Mouse (Mus musculus) stomach, postnatal 0 days (tissue): ENCODE data around the gene Slc9a6. TPM values are rescaled to one million over a fixed set of nuclear protein-coding genes. Genes with fewer than 3 reads are reported as not detected.

Experiments used
- ATAC-seq: fragments of 200-750 bp; cut with Nextera tagmentation; 2 replicates; pipeline ENCODE4 v1.8.0; 2017; ENCODE audit not compliant: low FRiP score, low TSS enrichment
- DNase-seq: peaks from one replicate; pipeline ENCODE4 v3.0.0-alpha.2; 2016; ENCODE audit warnings: low spot score
- H3K27ac ChIP-seq: fragments of 300-500 bp; sonication (generic); replicated peaks from 2 replicates; pipeline ENCODE4 v1.5.1; 2014; ENCODE audit warnings: mild to moderate bottlenecking, control low read depth
- H3K27me3 ChIP-seq: fragments of 300-500 bp; sonication (generic); 2 replicates; pipeline ENCODE4 v1.6.1; 2014; ENCODE audit warnings: low read length; ENCODE audit not compliant: control insufficient read depth, insufficient read depth
- H3K36me3 ChIP-seq: fragments of 300-500 bp; sonication (generic); 2 replicates; pipeline ENCODE4 v1.6.1; 2014; ENCODE audit warnings: low read length, mixed read lengths; ENCODE audit not compliant: control insufficient read depth, insufficient read depth
- H3K4me1 ChIP-seq: fragments of 300-500 bp; sonication (generic); replicated peaks from 2 replicates; pipeline ENCODE4 v1.6.1; 2014; ENCODE audit warnings: antibody characterized with exemption; ENCODE audit not compliant: control insufficient read depth, insufficient read depth
- H3K4me2 ChIP-seq: fragments of 300-500 bp; sonication (generic); replicated peaks from 2 replicates; pipeline ENCODE4 v1.6.1; 2014; ENCODE audit warnings: low read depth, mild to moderate bottlenecking, control low read depth, moderate library complexity
- H3K4me3 ChIP-seq: fragments of 300-500 bp; sonication (generic); 2 replicates; pipeline ENCODE4 v1.5.1; 2014; ENCODE audit warnings: low read depth, low read length, control low read depth
- H3K9ac ChIP-seq: fragments of 300-500 bp; sonication (generic); 2 replicates; pipeline ENCODE4 v1.6.1; 2014; ENCODE audit warnings: mild to moderate bottlenecking, low read length, control low read depth, mixed read lengths
- H3K9me3 ChIP-seq: fragments of 300-500 bp; sonication (generic); 2 replicates; pipeline ENCODE4 v1.6.1; 2016; ENCODE audit warnings: low read length; ENCODE audit not compliant: control insufficient read depth
- CTCF ChIP-seq: IDR thresholded peaks from 2 replicates; pipeline ENCODE4 v1.5.1; 2016; ENCODE audit warnings: antibody characterized with exemption, low read depth, mild to moderate bottlenecking, moderate library complexity
- EP300 ChIP-seq: optimal IDR thresholded peaks from 2 replicates; pipeline ENCODE3; 2016; ENCODE audit warnings: antibody characterized with exemption
- WGBS: fragments of 180-500 bp; shearing (Covaris S2); extraction: QIAGEN DNeasy Blood & Tissue Kit; methylation state at CpG from one replicate; pipeline ENCODE4 v1.1.7; 2014; 5-methylcytosine and 5-hydroxymethylcytosine counted together
- polyA plus RNA-seq: library from polyadenylated mRNA; unstranded; fragments of >200 nt; fragmentation: Nextera tagmentation; extraction: Ambion mirVana; gene quantifications from 2 replicates; pipeline ENCODE4 v1.2.1, GENCODE M21; 2015

Gene Slc9a6
- polyA plus RNA-seq, 1 experiment from 2014 or later: 16.1 TPM

GRCm38 (mm10) chrX:56640066-56640465 is 30.5 kb downstream of the Slc9a6 start:
- ATAC-seq (no peak), DNase-seq (no peak)
- no peaks in the 10 kb centered on the region for H3K4me1 ChIP-seq
- H3K9ac ChIP-seq: no peak overlapping the region
- WGBS: 18% methylated on average over 1 of the region's 1 CpGs
- H3K27ac ChIP-seq: no peak overlapping the region
- TF ChIP-seq EP300: no peak
- TF ChIP-seq CTCF: no peak
- H3K4me2 ChIP-seq: no peak overlapping the region
- no peaks in the 10 kb centered on the region for H3K36me3 ChIP-seq
- no peak overlapping the region for H3K4me3 ChIP-seq
- H3K9me3 ChIP-seq: no peaks in the 10 kb centered on the region
- no peaks in the 10 kb centered on the region for H3K27me3 ChIP-seq

GRCm38 (mm10) chrX:56649549-56650354 is 40.2 kb downstream of the Slc9a6 start:
- ATAC-seq: no peak
- Histone ChIP-seq H3K9ac (no peak overlapping the region), H3K4me1 (no peaks in the 10 kb centered on the region), H3K36me3 (no peaks in the 10 kb centered on the region), H3K27me3 (no peaks in the 10 kb centered on the region), H3K4me3 (no peak overlapping the region), H3K4me2 (no peak overlapping the region), H3K9me3 (no peaks in the 10 kb centered on the region), H3K27ac (no peak overlapping the region)
- 65% methylated on average over 7 of the region's 7 CpGs for WGBS
- no peak for DNase-seq
- TF ChIP-seq CTCF (peak; percentile 77), EP300 (no peak)

GRCm38 (mm10) chrX:56650355-56650652 is 40.7 kb downstream of the Slc9a6 start:
- Histone ChIP-seq H3K27me3 (no peaks in the 10 kb centered on the region), H3K27ac (no peak overlapping the region), H3K36me3 (no peaks in the 10 kb centered on the region), H3K4me3 (no peak overlapping the region), H3K4me1 (no peaks in the 10 kb centered on the region), H3K4me2 (no peak overlapping the region), H3K9ac (no peak overlapping the region), H3K9me3 (no peaks in the 10 kb centered on the region)
- DNase-seq (no peak), ATAC-seq (no peak)
- WGBS: 80% methylated on average over 2 of the region's 2 CpGs
- no peak for TF ChIP-seq CTCF
- no peak for TF ChIP-seq EP300

GRCm38 (mm10) chrX:56650885-56651284 is 41.3 kb downstream of the Slc9a6 start:
- H3K9me3 ChIP-seq: no peaks in the 10 kb centered on the region
- DNase-seq (no peak), ATAC-seq (peak; percentile 53; the same call in 1 of the 2 replicates)
- WGBS: 48% methylated on average over 6 of the region's 6 CpGs
- H3K36me3 ChIP-seq: no peaks in the 10 kb centered on the region
- no peak overlapping the region for H3K4me3 ChIP-seq
- H3K4me2 ChIP-seq: no peak overlapping the region
- H3K27ac ChIP-seq: peak overlapping the region; percentile 69
- TF ChIP-seq EP300 (no peak), CTCF (no peak)
- H3K4me1 ChIP-seq: no peaks in the 10 kb centered on the region
- H3K27me3 ChIP-seq: no peaks in the 10 kb centered on the region
- H3K9ac ChIP-seq: no peak overlapping the region

GRCm38 (mm10) chrX:56651738-56652137 is 42.2 kb downstream of the Slc9a6 start:
- H3K27me3 ChIP-seq: no peaks in the 10 kb centered on the region
- no peak overlapping the region for H3K9ac ChIP-seq
- H3K36me3 ChIP-seq: no peaks in the 10 kb centered on the region
- no peak overlapping the region for H3K4me3 ChIP-seq
- TF ChIP-seq EP300: no peak
- no peak for TF ChIP-seq CTCF
- peak; percentile 16 for DNase-seq
- H3K4me1 ChIP-seq: no peaks in the 10 kb centered on the region
- H3K27ac ChIP-seq: peak overlapping the region; percentile 69
- peak; percentile 63; the same call in 1 of the 2 replicates for ATAC-seq
- 56% methylated on average over 7 of the region's 7 CpGs for WGBS
- no peak overlapping the region for H3K4me2 ChIP-seq
- no peaks in the 10 kb centered on the region for H3K9me3 ChIP-seq

- no peak overlapping the region for H3K27ac ChIP-seq
- H3K9me3 ChIP-seq: no peaks in the 10 kb centered on the region
- H3K36me3 ChIP-seq: no peaks in the 10 kb centered on the region
- ATAC-seq (no peak), DNase-seq (no peak)
- no peak overlapping the region for H3K4me2 ChIP-seq
- no peak for TF ChIP-seq EP300
- no peak for TF ChIP-seq CTCF
- WGBS: 45% methylated on average over 2 of the region's 2 CpGs
- no peak overlapping the region for H3K4me3 ChIP-seq
- H3K4me1 ChIP-seq: no peaks in the 10 kb centered on the region
- no peak overlapping the region for H3K9ac ChIP-seq
- no peaks in the 10 kb centered on the region for H3K27me3 ChIP-seq
These were observed 46.1 kb downstream of the Slc9a6 start for GRCm38 (mm10) chrX:56655686-56656085.
